Mouse (Mus musculus) kidney, postnatal 0 days (tissue): ENCODE data around the gene Card11. TPM values are rescaled to one million over a fixed set of nuclear protein-coding genes. Genes with fewer than 3 reads are reported as not detected.

Source experiments
- ATAC-seq: fragments of 200-750 bp; cut with Nextera tagmentation; replicated peaks from 2 replicates; pipeline ENCODE4 v1.8.0; 2017; ENCODE audit warnings: low read depth, moderate number of reproducible peaks, moderate TSS enrichment, moderate library complexity; ENCODE audit not compliant: low FRiP score
- DNase-seq: peaks from one replicate; pipeline ENCODE4 v3.0.0-alpha.2; 2016; ENCODE audit warnings: low spot score
- H3K27ac ChIP-seq: fragments of 300-500 bp; sonication (generic); 2 replicates; pipeline ENCODE4 v1.5.1; 2014; ENCODE audit warnings: mild to moderate bottlenecking
- H3K27me3 ChIP-seq: fragments of 300-500 bp; sonication (generic); 2 replicates; pipeline ENCODE4 v1.6.1; 2014; ENCODE audit warnings: low read length, mixed read lengths; ENCODE audit not compliant: insufficient read depth
- H3K36me3 ChIP-seq: fragments of 300-500 bp; sonication (generic); 2 replicates; pipeline ENCODE4 v1.6.1; 2014; ENCODE audit warnings: low read length, mixed read lengths; ENCODE audit not compliant: insufficient read depth
- H3K4me1 ChIP-seq: fragments of 300-500 bp; sonication (generic); replicated peaks from 2 replicates; pipeline ENCODE4 v1.6.1; 2014; ENCODE audit warnings: antibody characterized with exemption, low read length, mixed read lengths; ENCODE audit not compliant: insufficient read depth
- H3K4me2 ChIP-seq: fragments of 300-500 bp; sonication (generic); 2 replicates; pipeline ENCODE4 v1.6.1; 2014; ENCODE audit warnings: mild to moderate bottlenecking, low read length, moderate library complexity, mixed read lengths
- H3K4me3 ChIP-seq: fragments of 300-500 bp; sonication (generic); replicated peaks from 2 replicates; pipeline ENCODE4 v1.5.1; 2014; ENCODE audit warnings: low read depth, low read length
- H3K9ac ChIP-seq: fragments of 300-500 bp; sonication (generic); 2 replicates; pipeline ENCODE4 v1.6.1; 2014; ENCODE audit warnings: low read depth, low read length
- H3K9me3 ChIP-seq: fragments of 300-500 bp; sonication (generic); replicated peaks from 2 replicates; pipeline ENCODE4 v1.6.1; 2016; ENCODE audit warnings: low read length, inconsistent platforms, mixed read lengths
- CTCF ChIP-seq: IDR thresholded peaks from 2 replicates; pipeline ENCODE4 v1.5.1; 2016; ENCODE audit warnings: antibody characterized with exemption, low read depth, mild to moderate bottlenecking, moderate library complexity
- WGBS: fragments of 180-500 bp; shearing (Covaris S2); extraction: QIAGEN DNeasy Blood & Tissue Kit; methylation state at CpG from one replicate; pipeline ENCODE4 v1.1.7; 2014; 5-methylcytosine and 5-hydroxymethylcytosine counted together
- polyA plus RNA-seq: library from polyadenylated mRNA; unstranded; fragments of >200 nt; fragmentation: Nextera tagmentation; extraction: Ambion mirVana; gene quantifications from 2 replicates; pipeline ENCODE4 v1.2.1, GENCODE M21; 2015

Card11 gene
- polyA plus RNA-seq, 1 experiment from 2014 or later, result 0.16 TPM

GRCm38 (mm10) chr5:140900866-140901265 lies 99.5 kb downstream of the Card11 start:
- TF ChIP-seq CTCF, result peak; percentile 61
- Histone ChIP-seq H3K27me3 (no peaks in the 10 kb centered on the region), H3K4me1 (no peaks in the 10 kb centered on the region), H3K9me3 (no peaks in the 10 kb centered on the region), H3K27ac (no peak overlapping the region), H3K36me3 (no peaks in the 10 kb centered on the region), H3K4me2 (no peak overlapping the region), H3K9ac (no peak overlapping the region), H3K4me3 (no peak overlapping the region)
- no peak for ATAC-seq
- 66% methylated on average over 13 of the region's 13 CpGs for WGBS
- peak; percentile 44 for DNase-seq

GRCm38 (mm10) chr5:140891080-140891479 lies 109.3 kb downstream of the Card11 start:
- Histone ChIP-seq H3K9me3 (no peaks in the 10 kb centered on the region), H3K4me2 (no peak overlapping the region), H3K4me1 (peaks cover 3% of the 10 kb centered on the region; the same call in 1 of the 2 replicates), H3K27me3 (no peaks in the 10 kb centered on the region), H3K36me3 (no peaks in the 10 kb centered on the region), H3K27ac (no peak overlapping the region), H3K9ac (no peak overlapping the region), H3K4me3 (no peak overlapping the region)
- DNase-seq, result peak; percentile 51
- WGBS, result 57% methylated on average over 7 of the region's 10 CpGs
- peak; percentile 52; the same call in 1 of the 2 replicates for TF ChIP-seq CTCF
- ATAC-seq, result no peak

- DNase-seq (no peak), ATAC-seq (no peak; the same call in 1 of the 2 replicates)
- peaks cover 3% of the 10 kb centered on the region; the same call in 1 of the 2 replicates for H3K4me1 ChIP-seq
- no peaks in the 10 kb centered on the region for H3K9me3 ChIP-seq
- H3K4me2 ChIP-seq, result no peak overlapping the region
- no peak for TF ChIP-seq CTCF
- no peaks in the 10 kb centered on the region for H3K36me3 ChIP-seq
- H3K27me3 ChIP-seq, result no peaks in the 10 kb centered on the region
- H3K9ac ChIP-seq, result no peak overlapping the region
- no peak overlapping the region for H3K4me3 ChIP-seq
- WGBS, result 29% methylated on average over 14 of the region's 14 CpGs
- no peak overlapping the region for H3K27ac ChIP-seq
Observed at GRCm38 (mm10) chr5:140890050-140890449, 110.3 kb downstream of the Card11 start.

GRCm38 (mm10) chr5:140889539-140889938 lies 110.8 kb downstream of the Card11 start:
- WGBS, result 55% methylated on average over 8 of the region's 8 CpGs
- peak; percentile 62 for DNase-seq
- Histone ChIP-seq H3K27ac (no peak overlapping the region), H3K4me3 (no peak overlapping the region), H3K4me2 (no peak overlapping the region), H3K27me3 (no peaks in the 10 kb centered on the region), H3K4me1 (peaks cover 3% of the 10 kb centered on the region; the same call in 1 of the 2 replicates), H3K9me3 (no peaks in the 10 kb centered on the region), H3K9ac (no peak overlapping the region), H3K36me3 (no peaks in the 10 kb centered on the region)
- ATAC-seq, result 0 out of 2 replicates have a peak, but pooled peaks have one; percentile 45
- TF ChIP-seq CTCF, result peak; percentile 67

GRCm38 (mm10) chr5:140887871-140888270 lies 112.5 kb downstream of the Card11 start:
- no peak for DNase-seq
- Histone ChIP-seq H3K9ac (no peak overlapping the region), H3K9me3 (no peaks in the 10 kb centered on the region), H3K27me3 (no peaks in the 10 kb centered on the region), H3K4me1 (peaks cover 3% of the 10 kb centered on the region; the same call in 1 of the 2 replicates), H3K36me3 (no peaks in the 10 kb centered on the region), H3K4me3 (no peak overlapping the region), H3K4me2 (no peak overlapping the region), H3K27ac (no peak overlapping the region)
- no peak for TF ChIP-seq CTCF
- 62% methylated on average over 8 of the region's 8 CpGs for WGBS
- no peak for ATAC-seq

GRCm38 (mm10) chr5:140884966-140885365 lies 115.4 kb downstream of the Card11 start:
- no peaks in the 10 kb centered on the region for H3K27me3 ChIP-seq
- H3K4me1 ChIP-seq, result peaks cover 3% of the 10 kb centered on the region; the same call in 1 of the 2 replicates
- no peak overlapping the region for H3K27ac ChIP-seq
- ATAC-seq (no peak), DNase-seq (peak; percentile 45)
- no peaks in the 10 kb centered on the region for H3K36me3 ChIP-seq
- no peak for TF ChIP-seq CTCF
- no peak overlapping the region for H3K9ac ChIP-seq
- no peaks in the 10 kb centered on the region for H3K9me3 ChIP-seq
- 37% methylated on average over 13 of the region's 13 CpGs for WGBS
- H3K4me3 ChIP-seq, result no peak overlapping the region
- no peak overlapping the region for H3K4me2 ChIP-seq

DNA sequence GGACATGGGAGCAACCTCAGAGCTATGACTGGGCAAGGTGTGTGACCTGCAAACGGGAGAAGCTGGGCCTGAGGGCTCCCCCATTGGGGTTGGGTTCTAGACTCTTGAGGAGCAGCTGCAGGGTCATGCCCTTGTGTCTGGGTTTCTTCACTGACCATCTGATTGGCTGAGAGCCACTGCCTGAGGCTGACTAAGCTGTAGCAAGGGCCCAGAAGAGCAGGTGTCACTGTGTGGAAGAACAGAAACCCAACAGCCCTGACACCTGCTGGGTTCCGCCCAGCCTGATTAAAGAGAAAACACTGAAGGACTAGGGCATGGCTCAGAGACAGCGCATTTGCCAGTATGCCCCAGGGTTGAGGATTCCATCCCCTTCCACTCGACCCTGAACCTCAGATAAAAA lies 118.0 kb downstream of the Card11 start:
- Histone ChIP-seq H3K9ac (no peak overlapping the region), H3K4me1 (no peaks in the 10 kb centered on the region), H3K27me3 (no peaks in the 10 kb centered on the region), H3K4me3 (no peak overlapping the region), H3K36me3 (no peaks in the 10 kb centered on the region), H3K9me3 (no peaks in the 10 kb centered on the region), H3K27ac (no peak overlapping the region), H3K4me2 (no peak overlapping the region)
- 72% methylated on average over 4 of the region's 4 CpGs for WGBS
- ATAC-seq (no peak), DNase-seq (no peak)
- no peak for TF ChIP-seq CTCF
